In the genomic region with DNA sequence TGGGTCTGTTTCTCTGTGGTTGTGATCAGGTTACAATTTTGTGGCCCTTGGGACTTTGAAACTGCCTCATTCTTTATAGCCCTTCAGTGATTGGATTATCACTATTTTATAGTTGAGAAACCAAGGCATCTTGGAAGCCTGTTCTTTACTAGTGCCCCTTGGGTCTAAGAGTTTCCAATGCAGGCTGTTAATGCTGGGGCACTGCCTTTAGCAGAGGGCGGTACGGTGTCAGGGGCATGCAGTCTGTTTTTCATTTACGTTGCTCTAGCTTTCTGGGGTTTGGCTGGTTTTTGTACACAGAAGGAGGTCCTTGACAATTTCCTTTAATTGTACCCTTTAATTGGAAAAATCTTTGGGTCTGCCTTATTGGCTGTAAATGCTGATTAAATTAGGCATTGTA, we compare ENCODE assay signal across 24 mouse cellular contexts. TPM values are rescaled to one million over a fixed set of nuclear protein-coding genes. Genes with fewer than 3 reads are reported as not detected.
"Had no signal": no experiment of that assay in that cellular context is flagged by ENCODE, and none has a peak within 500 bp of the region (broad histone marks: within the 10 kb centered on the region; RNA-seq: fewer than 3 reads in every experiment).

No protein-coding gene starts in this region.

- H3K9ac ChIP-seq: liver, embryonic 12.5 days; liver, embryonic 15.5 days; lung, embryonic 15.5 days; midbrain, embryonic 13.5 days; neural tube, embryonic 13.5 days had no signal

- ATAC-seq: liver, embryonic 12.5 days; midbrain, embryonic 13.5 days; midbrain, embryonic 16.5 days had no signal

- H3K4me1 ChIP-seq: liver, embryonic 12.5 days; liver, embryonic 15.5 days; lung, embryonic 15.5 days; megakaryocyte, embryonic 14.5 days; midbrain, embryonic 10.5 days; midbrain, embryonic 13.5 days; neural tube, embryonic 13.5 days had no signal

- H3K27ac ChIP-seq: layer of hippocampus, adult 2 months; left cerebral cortex, adult 2 months; liver, embryonic 12.5 days; liver, embryonic 15.5 days; lung, embryonic 15.5 days; midbrain, embryonic 10.5 days; midbrain, embryonic 13.5 days; neural tube, embryonic 13.5 days had no signal

- DNase-seq: kidney, adult 9 months; kidney, postnatal 14 days; layer of hippocampus, postnatal 36 days; liver; lung, adult 18-20 months; lung, postnatal 10 days; lung, postnatal 36 days; retina, postnatal 1 day; thymus, adult 18-20 months; thymus, postnatal 36 days had no signal

- H3K4me3 ChIP-seq: layer of hippocampus, adult 2 months; left cerebral cortex, adult 2 months; liver, embryonic 12.5 days; liver, embryonic 15.5 days; lung, embryonic 15.5 days; megakaryocyte, embryonic 14.5 days; midbrain, embryonic 10.5 days; midbrain, embryonic 13.5 days; myocyte; neural tube, embryonic 13.5 days had no signal

- H3K9me3 ChIP-seq: liver, embryonic 12.5 days; liver, embryonic 15.5 days; lung, embryonic 15.5 days; megakaryocyte, embryonic 14.5 days; midbrain, embryonic 10.5 days; midbrain, embryonic 13.5 days; neural tube, embryonic 13.5 days had no signal

- H3K27me3 ChIP-seq: liver, embryonic 12.5 days; liver, embryonic 15.5 days; lung, embryonic 15.5 days; megakaryocyte, embryonic 14.5 days; midbrain, embryonic 13.5 days; neural tube, embryonic 13.5 days had no signal

- H3K4me2 ChIP-seq: liver, embryonic 12.5 days; liver, embryonic 15.5 days; lung, embryonic 15.5 days; midbrain, embryonic 13.5 days; neural tube, embryonic 13.5 days had no signal

RNA-seq across cellular contexts. Expression of gene Gm29797, which starts 11.2 kb away (rescaled TPM):
- polyA plus RNA-seq: liver, embryonic 12.5 days; liver, embryonic 15.5 days; lung, embryonic 15.5 days; midbrain, embryonic 13.5 days; myocyte; neural tube, embryonic 13.5 days; spleen, adult 2 months; stomach, embryonic 16.5 days; testis, adult 2 months had no signal
